Mouse (Mus musculus) liver, embryonic 15.5 days (tissue): ENCODE measurements around the gene Anapc7. TPM values are rescaled to one million over a fixed set of nuclear protein-coding genes. Genes with fewer than 3 reads are reported as not detected.

Experiments used
- ATAC-seq: fragments of 200-750 bp; cut with Nextera tagmentation; 2 replicates; pipeline ENCODE4 v1.8.0; 2017; ENCODE audit warnings: moderate number of reproducible peaks, mild to moderate bottlenecking, moderate library complexity; ENCODE audit not compliant: insufficient read depth
- H3K27ac ChIP-seq: fragments of 300-500 bp; sonication (generic); replicated peaks from 2 replicates; pipeline ENCODE4 v1.5.1; 2015; ENCODE audit warnings: mild to moderate bottlenecking, inconsistent platforms
- H3K27me3 ChIP-seq: fragments of 300-500 bp; sonication (generic); 2 replicates; pipeline ENCODE4 v1.6.1; 2015; ENCODE audit warnings: mild to moderate bottlenecking, inconsistent platforms
- H3K36me3 ChIP-seq: fragments of 300-500 bp; sonication (generic); replicated peaks from 2 replicates; pipeline ENCODE4 v1.6.1; 2015; ENCODE audit warnings: moderate library complexity, mild to moderate bottlenecking, inconsistent platforms
- H3K4me1 ChIP-seq: fragments of 300-500 bp; sonication (generic); replicated peaks from 2 replicates; pipeline ENCODE4 v1.6.1; 2015; ENCODE audit warnings: inconsistent platforms
- H3K4me2 ChIP-seq: fragments of 300-500 bp; sonication (generic); 2 replicates; pipeline ENCODE4 v1.6.1; 2015; ENCODE audit warnings: moderate library complexity, mild to moderate bottlenecking, inconsistent platforms
- H3K4me3 ChIP-seq: fragments of 300-500 bp; sonication (generic); replicated peaks from 2 replicates; pipeline ENCODE4 v1.5.1; 2015; ENCODE audit warnings: mild to moderate bottlenecking, inconsistent platforms
- H3K9ac ChIP-seq: fragments of 300-500 bp; sonication (generic); 2 replicates; pipeline ENCODE4 v1.6.1; 2015; ENCODE audit warnings: moderate library complexity, mild to moderate bottlenecking, inconsistent platforms
- H3K9me3 ChIP-seq: fragments of 300-500 bp; sonication (generic); replicated peaks from 2 replicates; pipeline ENCODE4 v1.6.1; 2016; ENCODE audit warnings: inconsistent platforms
- WGBS: fragments of 180-500 bp; shearing (Covaris S2); methylation state at CpG from one replicate; pipeline ENCODE4 v1.1.7; 2015; ENCODE audit warnings: mixed read lengths; ENCODE audit not compliant: insufficient replicate concordance; 5-methylcytosine and 5-hydroxymethylcytosine counted together
- polyA plus RNA-seq: library from polyadenylated mRNA; unstranded; fragments of >200 nt; fragmentation: Nextera tagmentation; extraction: Ambion mirVana; gene quantifications from 2 replicates; pipeline ENCODE4 v1.2.1, GENCODE M21; 2015

Anapc7 gene
- polyA plus RNA-seq, 1 experiment from 2014 or later, result 14.4 TPM

- H3K9me3 ChIP-seq, result no peaks in the 10 kb centered on the region
- H3K27ac ChIP-seq, result no peak overlapping the region
- no peak overlapping the region for H3K4me2 ChIP-seq
- no peak overlapping the region for H3K9ac ChIP-seq
- WGBS, result 84% methylated on average over 8 of the region's 8 CpGs
- no peaks in the 10 kb centered on the region for H3K4me1 ChIP-seq
- peaks cover 93% of the 10 kb centered on the region for H3K36me3 ChIP-seq
- no peak for ATAC-seq
- H3K27me3 ChIP-seq, result no peaks in the 10 kb centered on the region
- no peak overlapping the region for H3K4me3 ChIP-seq
These were observed 9.7 kb downstream of the Anapc7 start for GRCm38 (mm10) chr5:122431221-122431620.

GRCm38 (mm10) chr5:122434541-122434940 is 13.0 kb downstream of the Anapc7 start:
- no peak overlapping the region for H3K9ac ChIP-seq
- no peak for ATAC-seq
- 69% methylated on average over 4 of the region's 4 CpGs for WGBS

GRCm38 (mm10) chr5:122439400-122440094 is 18.1 kb downstream of the Anapc7 start:
- Histone ChIP-seq H3K36me3 (peaks cover 99% of the 10 kb centered on the region), H3K4me1 (no peaks in the 10 kb centered on the region), H3K4me3 (no peak overlapping the region), H3K9ac (no peak overlapping the region), H3K4me2 (no peak overlapping the region), H3K9me3 (no peaks in the 10 kb centered on the region), H3K27me3 (no peaks in the 10 kb centered on the region), H3K27ac (no peak overlapping the region; the same call in 1 of the 2 replicates)
- WGBS, result 84% methylated on average over 19 of the region's 19 CpGs
- no peak; the same call in 1 of the 2 replicates for ATAC-seq

More at GRCm38 (mm10) chr5:122434541-122434940, 13.0 kb downstream of the Anapc7 start:
- H3K27me3 ChIP-seq, result no peaks in the 10 kb centered on the region
- no peak overlapping the region for H3K27ac ChIP-seq
- no peaks in the 10 kb centered on the region for H3K4me1 ChIP-seq
- no peak overlapping the region for H3K4me3 ChIP-seq
- H3K4me2 ChIP-seq, result no peak overlapping the region
- no peaks in the 10 kb centered on the region for H3K9me3 ChIP-seq
- H3K36me3 ChIP-seq, result peaks cover 97% of the 10 kb centered on the region

- no peak for ATAC-seq
- 89% methylated on average over 12 of the region's 12 CpGs for WGBS
These were observed 18.7 kb downstream of the Anapc7 start for GRCm38 (mm10) chr5:122440095-122440630.

GRCm38 (mm10) chr5:122444492-122444891 is 23.0 kb downstream of the Anapc7 start:
- no peak overlapping the region for H3K9ac ChIP-seq
- no peak overlapping the region for H3K27ac ChIP-seq
- no peak for ATAC-seq
- H3K36me3 ChIP-seq, result peaks cover 71% of the 10 kb centered on the region
- H3K27me3 ChIP-seq, result no peaks in the 10 kb centered on the region
- no peak overlapping the region for H3K4me2 ChIP-seq
- no peak overlapping the region for H3K4me3 ChIP-seq
- H3K4me1 ChIP-seq, result no peaks in the 10 kb centered on the region
- no peaks in the 10 kb centered on the region for H3K9me3 ChIP-seq
- WGBS, result 85% methylated on average over 10 of the region's 10 CpGs

More at GRCm38 (mm10) chr5:122440095-122440630, 18.7 kb downstream of the Anapc7 start:
- Histone ChIP-seq H3K4me2 (no peak overlapping the region), H3K9ac (no peak overlapping the region), H3K4me1 (no peaks in the 10 kb centered on the region), H3K9me3 (no peaks in the 10 kb centered on the region), H3K27me3 (no peaks in the 10 kb centered on the region), H3K36me3 (peaks cover 99% of the 10 kb centered on the region), H3K4me3 (no peak overlapping the region), H3K27ac (no peak overlapping the region)

- no peaks in the 10 kb centered on the region for H3K4me1 ChIP-seq
- no peak for ATAC-seq
- no peak overlapping the region for H3K4me3 ChIP-seq
- H3K27ac ChIP-seq, result no peak overlapping the region
- H3K4me2 ChIP-seq, result no peak overlapping the region
- 81% methylated on average over 11 of the region's 11 CpGs for WGBS
- no peaks in the 10 kb centered on the region for H3K9me3 ChIP-seq
- H3K36me3 ChIP-seq, result peaks cover 64% of the 10 kb centered on the region
- H3K9ac ChIP-seq, result no peak overlapping the region
- H3K27me3 ChIP-seq, result no peaks in the 10 kb centered on the region
These were observed 23.6 kb downstream of the Anapc7 start for GRCm38 (mm10) chr5:122445051-122445610.

- Histone ChIP-seq H3K4me1 (peaks cover 8% of the 10 kb centered on the region; the same call in 1 of the 2 replicates), H3K27ac (no peak overlapping the region), H3K4me2 (no peak overlapping the region), H3K4me3 (no peak overlapping the region), H3K36me3 (peaks cover 49% of the 10 kb centered on the region), H3K9ac (no peak overlapping the region), H3K9me3 (no peaks in the 10 kb centered on the region), H3K27me3 (no peaks in the 10 kb centered on the region)
- WGBS, result 84% methylated on average over 8 of the region's 8 CpGs
- ATAC-seq, result no peak
These were observed 26.4 kb downstream of the Anapc7 start for GRCm38 (mm10) chr5:122447857-122448256.

GRCm38 (mm10) chr5:122448869-122449268 is 27.4 kb downstream of the Anapc7 start:
- 57% methylated on average over 5 of the region's 5 CpGs for whole genome bisulfite sequencing
- H3K4me3 ChIP-seq, result no peak overlapping the region
- H3K27ac ChIP-seq, result no peak overlapping the region
- peaks cover 49% of the 10 kb centered on the region for H3K36me3 ChIP-seq
- peaks cover 8% of the 10 kb centered on the region; the same call in 1 of the 2 replicates for H3K4me1 ChIP-seq
- H3K9ac ChIP-seq, result no peak overlapping the region
- H3K9me3 ChIP-seq, result no peaks in the 10 kb centered on the region
- H3K27me3 ChIP-seq, result no peaks in the 10 kb centered on the region
- no peak for ATAC-seq
- no peak overlapping the region for H3K4me2 ChIP-seq

- H3K27me3 ChIP-seq, result no peaks in the 10 kb centered on the region
- H3K9me3 ChIP-seq, result no peaks in the 10 kb centered on the region
- 66% methylated on average over 7 of the region's 7 CpGs for WGBS
- H3K4me2 ChIP-seq, result no peak overlapping the region
- peaks cover 49% of the 10 kb centered on the region for H3K36me3 ChIP-seq
- H3K9ac ChIP-seq, result no peak overlapping the region
- peaks cover 8% of the 10 kb centered on the region; the same call in 1 of the 2 replicates for H3K4me1 ChIP-seq
- H3K27ac ChIP-seq, result no peak overlapping the region
- ATAC-seq, result no peak
- no peak overlapping the region for H3K4me3 ChIP-seq
These were observed 28.5 kb downstream of the Anapc7 start for GRCm38 (mm10) chr5:122449946-122450345.

- Histone ChIP-seq H3K27ac (no peak overlapping the region), H3K9ac (no peak overlapping the region), H3K4me1 (peaks cover 8% of the 10 kb centered on the region; the same call in 1 of the 2 replicates), H3K4me2 (no peak overlapping the region), H3K9me3 (no peaks in the 10 kb centered on the region), H3K4me3 (no peak overlapping the region), H3K27me3 (no peaks in the 10 kb centered on the region), H3K36me3 (peaks cover 49% of the 10 kb centered on the region)
- 56% methylated on average over 5 of the region's 5 CpGs for WGBS
- ATAC-seq, result no peak
These were observed 29.4 kb downstream of the Anapc7 start for GRCm38 (mm10) chr5:122450913-122451317.

GRCm38 (mm10) chr5:122451324-122451723 is 29.8 kb downstream of the Anapc7 start:
- no peak for ATAC-seq
- no peak overlapping the region for H3K9ac ChIP-seq
- H3K4me1 ChIP-seq, result peaks cover 8% of the 10 kb centered on the region; the same call in 1 of the 2 replicates
- H3K4me3 ChIP-seq, result no peak overlapping the region
- no peak overlapping the region for H3K4me2 ChIP-seq
- WGBS, result 79% methylated on average over 5 of the region's 5 CpGs
- H3K27me3 ChIP-seq, result no peaks in the 10 kb centered on the region
- H3K27ac ChIP-seq, result no peak overlapping the region
- H3K9me3 ChIP-seq, result no peaks in the 10 kb centered on the region
- H3K36me3 ChIP-seq, result peaks cover 49% of the 10 kb centered on the region
